Mouse (Mus musculus) CD4-positive, CD25-positive, alpha-beta regulatory T cell (primary cell): ENCODE results near the gene Tysnd1. TPM values are rescaled to one million over a fixed set of nuclear protein-coding genes. Genes with fewer than 3 reads are reported as not detected.

Experiments used
- polyA plus RNA-seq: library from polyadenylated mRNA; unstranded; fragments of 100-300 nt; shearing (Covaris generic); gene quantifications from one replicate; pipeline ENCODE4 v1.2.1, GENCODE M21; 2017

Tysnd1 gene
- polyA plus RNA-seq, result 32.1 TPM

GRCm38 (mm10) chr10:61694870-61695670 lies at the start of gene Tysnd1:
Gene Tysnd1 (plus strand): TSS chr10:61695514.

GRCm38 (mm10) chr10:61647790-61648736 lies 47.3 kb upstream of the Tysnd1 start, which contains the start of gene Ppa1:
Gene Ppa1 (plus strand): TSS chr10:61648552.

GRCm38 (mm10) chr10:61680015-61680913 lies 15.1 kb upstream of the Tysnd1 start, which contains the start of gene Sar1a:
Gene Sar1a (plus strand): TSS chr10:61680299.

GRCm38 (mm10) chr10:61714771-61715461 lies 19.6 kb downstream of the Tysnd1 start, which contains the start of gene Aifm2:
Gene Aifm2 (plus strand): TSS chr10:61715263.

Other genes with a start within 250 kb of the Tysnd1 start
- gene Eif4ebp2, start 242.9 kb upstream of the Tysnd1 start, polyA plus RNA-seq, result 21.0 TPM
- 8.3 TPM for gene Lrrc20, start 219.7 kb upstream of the Tysnd1 start, polyA plus RNA-seq
- gene Npffr1, start 100.0 kb upstream of the Tysnd1 start, polyA plus RNA-seq, result not detected
- 73.2 TPM for gene Ppa1, start 47.0 kb upstream of the Tysnd1 start, polyA plus RNA-seq
- gene Sar1a, start 15.2 kb upstream of the Tysnd1 start, polyA plus RNA-seq, result 145 TPM
- gene Aifm2, start 19.7 kb downstream of the Tysnd1 start, polyA plus RNA-seq, result 2.8 TPM
- gene H2afy2, start 88.6 kb downstream of the Tysnd1 start, polyA plus RNA-seq, result not detected